Mouse (Mus musculus) kidney, embryonic 14.5 days (tissue): ENCODE measurements at regions not wholly inside any gene's neighbourhood (a gene's known extent, or its start where the extent isn't known, plus 50 kb on each side); places are given as distances from the start of the nearest gene placed in this dataset.
A peak's percentile ranks its signal among the peaks of the same experiment; 100 is the strongest.

ENCODE experiments used
- ATAC-seq: fragments of 200-750 bp; cut with Nextera tagmentation; 2 replicates; pipeline ENCODE4 v1.8.0; 2017; ENCODE audit warnings: moderate number of reproducible peaks, mild to moderate bottlenecking, moderate TSS enrichment, moderate library complexity; ENCODE audit not compliant: low FRiP score, low TSS enrichment
- H3K27ac ChIP-seq: fragments of 300-500 bp; sonication (generic); 2 replicates; pipeline ENCODE4 v1.5.1; 2014; ENCODE audit warnings: low read depth, mild to moderate bottlenecking, low read length, moderate library complexity, mixed read lengths
- H3K27me3 ChIP-seq: fragments of 300-500 bp; sonication (generic); 2 replicates; pipeline ENCODE4 v1.6.1; 2014; ENCODE audit warnings: mild to moderate bottlenecking, low read length; ENCODE audit not compliant: control insufficient read depth, insufficient read depth
- H3K36me3 ChIP-seq: fragments of 300-500 bp; sonication (generic); 2 replicates; pipeline ENCODE4 v1.6.1; 2014; ENCODE audit warnings: low read length, mixed read lengths; ENCODE audit not compliant: control insufficient read depth, insufficient read depth
- H3K4me1 ChIP-seq: fragments of 300-500 bp; sonication (generic); 2 replicates; pipeline ENCODE4 v1.6.1; 2014; ENCODE audit warnings: low read length, mixed read lengths; ENCODE audit not compliant: control insufficient read depth, insufficient read depth
- H3K4me2 ChIP-seq: fragments of 300-500 bp; sonication (generic); replicated peaks from 2 replicates; pipeline ENCODE4 v1.6.1; 2014; ENCODE audit warnings: low read depth, mild to moderate bottlenecking, low read length
- H3K4me3 ChIP-seq: fragments of 300-500 bp; sonication (generic); 2 replicates; pipeline ENCODE4 v1.5.1; 2014; ENCODE audit warnings: mild to moderate bottlenecking, low read length
- H3K9ac ChIP-seq: fragments of 300-500 bp; sonication (generic); 2 replicates; pipeline ENCODE4 v1.6.1; 2014; ENCODE audit warnings: low read depth, mild to moderate bottlenecking, low read length, moderate library complexity
- H3K9me3 ChIP-seq: fragments of 300-500 bp; sonication (generic); 2 replicates; pipeline ENCODE4 v1.6.1; 2016; ENCODE audit warnings: low read length; ENCODE audit not compliant: control insufficient read depth
- WGBS: fragments of 180-500 bp; shearing (Covaris S2); extraction: QIAGEN DNeasy Blood & Tissue Kit; methylation state at CpG from one replicate; pipeline ENCODE4 v1.1.7; 2014; 5-methylcytosine and 5-hydroxymethylcytosine counted together

GRCm38 (mm10) chr12:106468173-106468860 is 458.3 kb downstream of the Vrk1 start:
- Histone ChIP-seq H3K4me3 (no peak overlapping the region), H3K9ac (no peak overlapping the region), H3K27ac (no peak overlapping the region), H3K27me3 (peaks cover 2% of the 10 kb centered on the region; the same call in 1 of the 2 replicates), H3K36me3 (no peaks in the 10 kb centered on the region), H3K9me3 (no peaks in the 10 kb centered on the region), H3K4me1 (no peaks in the 10 kb centered on the region), H3K4me2 (no peak overlapping the region)
- ATAC-seq, result no peak
- 65% methylated on average over 18 of the region's 18 CpGs for WGBS

- H3K4me2 ChIP-seq, result peak overlapping the region; percentile 15; the same call in 1 of the 2 replicates
- WGBS, result 17% methylated on average over 24 of the region's 24 CpGs
- ATAC-seq, result no peak
These were observed 464.6 kb downstream of the Vrk1 start for GRCm38 (mm10) chr12:106474501-106475165.

GRCm38 (mm10) chr12:106475486-106476050 is 465.5 kb downstream of the Vrk1 start:
- Histone ChIP-seq H3K27me3 (peaks cover 32% of the 10 kb centered on the region), H3K4me1 (no peaks in the 10 kb centered on the region; the same call in 1 of the 2 replicates), H3K27ac (no peak overlapping the region), H3K36me3 (no peaks in the 10 kb centered on the region), H3K9me3 (no peaks in the 10 kb centered on the region), H3K4me3 (no peak overlapping the region), H3K9ac (no peak overlapping the region), H3K4me2 (no peak overlapping the region)
- 79% methylated on average over 8 of the region's 8 CpGs for WGBS
- ATAC-seq, result no peak

More at GRCm38 (mm10) chr12:106474501-106475165, 464.6 kb downstream of the Vrk1 start:
- Histone ChIP-seq H3K4me1 (no peaks in the 10 kb centered on the region; the same call in 1 of the 2 replicates), H3K9me3 (no peaks in the 10 kb centered on the region), H3K9ac (no peak overlapping the region), H3K27ac (no peak overlapping the region), H3K36me3 (no peaks in the 10 kb centered on the region), H3K4me3 (no peak overlapping the region), H3K27me3 (peaks cover 22% of the 10 kb centered on the region)

GRCm38 (mm10) chr12:106477040-106477665 is 467.1 kb downstream of the Vrk1 start:
- Histone ChIP-seq H3K4me1 (no peaks in the 10 kb centered on the region; the same call in 1 of the 2 replicates), H3K27ac (no peak overlapping the region), H3K27me3 (peaks cover 48% of the 10 kb centered on the region), H3K4me2 (no peak overlapping the region), H3K9me3 (no peaks in the 10 kb centered on the region), H3K36me3 (no peaks in the 10 kb centered on the region), H3K4me3 (no peak overlapping the region), H3K9ac (no peak overlapping the region)
- ATAC-seq, result no peak
- 25% methylated on average over 8 of the region's 8 CpGs for WGBS

- no peak overlapping the region for H3K4me2 ChIP-seq
- no peak overlapping the region for H3K9ac ChIP-seq
- 21% methylated on average over 4 of the region's 4 CpGs for WGBS
These were observed 467.7 kb downstream of the Vrk1 start for GRCm38 (mm10) chr12:106477731-106478130.

GRCm38 (mm10) chr12:106478381-106478781 is 468.4 kb downstream of the Vrk1 start:
- 0 out of 2 replicates have a peak overlapping the region, but pooled peaks have one; percentile 2 for H3K4me3 ChIP-seq
- no peak overlapping the region for H3K27ac ChIP-seq
- H3K4me1 ChIP-seq, result no peaks in the 10 kb centered on the region; the same call in 1 of the 2 replicates
- peaks cover 53% of the 10 kb centered on the region for H3K27me3 ChIP-seq
- H3K36me3 ChIP-seq, result no peaks in the 10 kb centered on the region
- ATAC-seq, result no peak
- H3K4me2 ChIP-seq, result peak overlapping the region; percentile 8; the same call in 1 of the 2 replicates
- H3K9ac ChIP-seq, result no peak overlapping the region
- H3K9me3 ChIP-seq, result no peaks in the 10 kb centered on the region
- under 1% methylated on average over 18 of the region's 18 CpGs for WGBS

More at GRCm38 (mm10) chr12:106477731-106478130, 467.7 kb downstream of the Vrk1 start:
- H3K27ac ChIP-seq, result no peak overlapping the region
- no peak for ATAC-seq
- H3K36me3 ChIP-seq, result no peaks in the 10 kb centered on the region
- H3K4me1 ChIP-seq, result no peaks in the 10 kb centered on the region; the same call in 1 of the 2 replicates
- H3K27me3 ChIP-seq, result peaks cover 53% of the 10 kb centered on the region
- H3K4me3 ChIP-seq, result no peak overlapping the region
- H3K9me3 ChIP-seq, result no peaks in the 10 kb centered on the region

- no peaks in the 10 kb centered on the region; the same call in 1 of the 2 replicates for H3K4me1 ChIP-seq
- no peak overlapping the region for H3K27ac ChIP-seq
- H3K36me3 ChIP-seq, result no peaks in the 10 kb centered on the region
- no peaks in the 10 kb centered on the region for H3K9me3 ChIP-seq
- peaks cover 52% of the 10 kb centered on the region for H3K27me3 ChIP-seq
- H3K4me2 ChIP-seq, result no peak overlapping the region; the same call in 1 of the 2 replicates
- H3K4me3 ChIP-seq, result peak overlapping the region; percentile 15
- ATAC-seq, result no peak
- under 1% methylated on average over 24 of the region's 24 CpGs for WGBS
- H3K9ac ChIP-seq, result no peak overlapping the region
These were observed 469.2 kb downstream of the Vrk1 start for GRCm38 (mm10) chr12:106479067-106479877.

GRCm38 (mm10) chr12:106479878-106480194 is 469.8 kb downstream of the Vrk1 start:
- H3K27ac ChIP-seq, result no peak overlapping the region
- H3K4me3 ChIP-seq, result peak overlapping the region; percentile 15
- H3K4me1 ChIP-seq, result no peaks in the 10 kb centered on the region; the same call in 1 of the 2 replicates
- no peaks in the 10 kb centered on the region for H3K36me3 ChIP-seq
- H3K9ac ChIP-seq, result no peak overlapping the region
- peaks cover 46% of the 10 kb centered on the region for H3K27me3 ChIP-seq
- 8% methylated on average over 6 of the region's 6 CpGs for WGBS
- no peaks in the 10 kb centered on the region for H3K9me3 ChIP-seq
- no peak for ATAC-seq
- H3K4me2 ChIP-seq, result no peak overlapping the region; the same call in 1 of the 2 replicates
